Mouse (Mus musculus) thymus, adult 2 months (tissue): Measurements from ENCODE around the gene Ap3b1.

Experiments
- CTCF ChIP-seq: fragments of 200-500 bp; IDR thresholded peaks from 2 replicates; pipeline ENCODE4 v1.5.1; 2012; ENCODE audit warnings: mild to moderate bottlenecking, control low read depth, low read length, moderate library complexity, borderline replicate concordance; ENCODE audit not compliant: control insufficient read depth, poor library complexity, insufficient read depth; ENCODE audit errors: extremely low read depth
- POLR2A ChIP-seq: fragments of 200-500 bp; IDR thresholded peaks from 2 replicates; pipeline ENCODE4 v1.6.1; 2012; ENCODE audit warnings: mild to moderate bottlenecking, low read length, control low read depth, moderate library complexity; ENCODE audit not compliant: control insufficient read depth, poor library complexity, insufficient read depth; ENCODE audit errors: extremely low read depth

DNA sequence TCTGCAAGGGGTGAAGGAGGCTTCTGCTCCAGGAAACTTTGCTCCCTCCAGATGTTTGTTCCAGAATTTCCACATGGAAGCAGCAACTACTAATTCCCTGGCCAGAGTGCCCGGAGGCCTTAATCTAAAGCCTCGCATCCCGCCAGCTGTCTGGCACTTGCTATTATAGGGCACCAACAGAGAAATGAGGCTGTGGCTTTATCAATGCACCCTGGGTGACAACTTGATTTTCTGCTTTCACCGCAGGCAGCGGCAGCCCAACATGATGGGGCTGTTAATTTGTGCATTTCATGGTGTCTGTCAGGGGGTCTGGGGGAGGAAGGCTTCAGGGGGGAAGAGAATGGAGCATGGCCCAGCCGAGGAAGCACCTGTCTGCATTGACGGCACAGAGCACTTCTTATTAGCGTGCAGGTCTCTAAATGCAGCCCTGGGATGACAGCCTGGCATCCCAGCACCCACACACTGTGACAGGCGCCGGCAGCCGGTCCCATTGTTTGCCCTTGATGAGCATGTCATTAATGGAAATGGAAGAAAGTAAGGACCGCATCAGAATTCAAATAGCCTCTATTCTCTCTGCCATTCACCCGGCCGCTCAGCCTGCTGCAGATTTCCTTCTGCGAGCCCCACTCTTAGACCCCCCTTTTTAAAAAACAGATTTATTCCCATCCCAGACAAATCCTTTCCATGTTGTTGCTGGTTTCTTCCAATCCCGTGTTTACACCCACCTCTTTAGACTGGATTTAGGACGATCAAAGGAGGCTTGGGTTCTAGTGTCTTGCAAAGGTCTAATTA, 217.0 kb downstream of the Ap3b1 start:
- TF ChIP-seq POLR2A (no peak), CTCF (no peak)
